Mouse (Mus musculus) embryo, embryonic 10 days (tissue): ENCODE results near the gene Sipa1l2.

ENCODE experiments used
- DNase-seq: peaks from one replicate; pipeline ENCODE4 v3.0.0-alpha.2; 2015; ENCODE audit warnings: low spot score

The Sipa1l2 gene

GRCm38 (mm10) chr8:125580426-125580825 lies 10.8 kb upstream of the Sipa1l2 start:
- DNase-seq: no peak

GRCm38 (mm10) chr8:125576127-125576526 lies 6.5 kb upstream of the Sipa1l2 start:
- DNase-seq: no peak

GRCm38 (mm10) chr8:125574280-125574679 lies 4.7 kb upstream of the Sipa1l2 start:
- peak; percentile 83 for DNase-seq

GRCm38 (mm10) chr8:125572246-125572645 lies 2.6 kb upstream of the Sipa1l2 start:
- no peak for DNase-seq

GRCm38 (mm10) chr8:125570835-125571465 lies 1.3 kb upstream of the Sipa1l2 start:
- DNase-seq: peak; percentile 46

- DNase-seq: no peak
Measured at GRCm38 (mm10) chr8:125570389-125570788, 781 bp upstream of the Sipa1l2 start.

- DNase-seq: peak; percentile 73
Measured at GRCm38 (mm10) chr8:125568851-125569532, 616 bp downstream of the Sipa1l2 start.

GRCm38 (mm10) chr8:125568421-125568850 lies 1.2 kb downstream of the Sipa1l2 start:
- peak; percentile 58 for DNase-seq

- DNase-seq: no peak
Measured at GRCm38 (mm10) chr8:125567569-125567968, 2.0 kb downstream of the Sipa1l2 start.

GRCm38 (mm10) chr8:125562878-125563277 lies 6.7 kb downstream of the Sipa1l2 start:
- DNase-seq: no peak

- DNase-seq: no peak
Measured at GRCm38 (mm10) chr8:125560825-125561490, 8.7 kb downstream of the Sipa1l2 start.

- DNase-seq: no peak
Measured at GRCm38 (mm10) chr8:125559066-125559653, 10.4 kb downstream of the Sipa1l2 start.

- DNase-seq: no peak
Measured at GRCm38 (mm10) chr8:125558109-125559065, 11.2 kb downstream of the Sipa1l2 start.

GRCm38 (mm10) chr8:125557391-125558108 lies 12.1 kb downstream of the Sipa1l2 start:
- no peak for DNase-seq

GRCm38 (mm10) chr8:125556706-125557105 lies 12.9 kb downstream of the Sipa1l2 start:
- DNase-seq: no peak

- DNase-seq: peak; percentile 48
Measured at GRCm38 (mm10) chr8:125550567-125550966, 19.0 kb downstream of the Sipa1l2 start.

- no peak for DNase-seq
Measured at GRCm38 (mm10) chr8:125547296-125547695, 22.3 kb downstream of the Sipa1l2 start.

- no peak for DNase-seq
Measured at GRCm38 (mm10) chr8:125545866-125546265, 23.7 kb downstream of the Sipa1l2 start.

GRCm38 (mm10) chr8:125542893-125543613 lies 26.6 kb downstream of the Sipa1l2 start:
- no peak for DNase-seq
